10 mouse cellular contexts compared by ENCODE assay signal in genomic region chr5:149067501-149067961, GRCm38 (mm10).
A peak's percentile ranks its signal among the peaks of the same experiment; 100 is the strongest.
DNase-seq lines count a peak whose midpoint lies in the region; ATAC-seq and TF ChIP-seq lines count a peak whose summit lies in the region.
"Had no signal": no experiment of that assay in that cellular context is flagged by ENCODE, and none has a peak within 500 bp of the region (broad histone marks: within the 10 kb centered on the region; RNA-seq: fewer than 3 reads in every experiment).

No protein-coding gene starts in this region.

- no peak for TF ChIP-seq POLR2A in testis, adult 2 months (IDR thresholded peaks at IDR 0.05; ENCODE audit: control insufficient read depth, low read depth, low read length)

- peak; percentile 25 for ATAC-seq in activated CD4-positive, CD25-positive, alpha-beta regulatory T cell, adult 4 months
- ATAC-seq in liver, embryonic 13.5 days (ENCODE audit: low read depth) = peak; percentile 73
- ATAC-seq: forebrain, embryonic 14.5 days; lung, postnatal 0 days had no signal

- peak overlapping the region; percentile 73 for H3K4me2 ChIP-seq in liver, embryonic 13.5 days

- WGBS in liver, embryonic 13.5 days (ENCODE audit: insufficient replicate concordance) = 36% methylated on average over 8 of the region's 8 CpGs

- H3K9ac ChIP-seq in liver, embryonic 13.5 days = peak overlapping the region; percentile 49

- no peaks in the 10 kb centered on the region for H3K27me3 ChIP-seq in testis, adult 2 months (ENCODE audit: control insufficient read depth, insufficient read depth, low read length)
- H3K27me3 ChIP-seq in liver, embryonic 13.5 days = peaks cover 4% of the 10 kb centered on the region; the same call in 1 of the 2 replicates

- no peaks in the 10 kb centered on the region for H3K9me3 ChIP-seq in liver, embryonic 13.5 days (replicated peaks)

- peaks cover 14% of the 10 kb centered on the region for H3K4me1 ChIP-seq in testis, adult 2 months (ENCODE audit: control insufficient read depth, insufficient read depth, low read length)
- H3K4me1 ChIP-seq in liver, embryonic 13.5 days (replicated peaks) = peaks cover 14% of the 10 kb centered on the region

- peak overlapping the region; percentile 41 for H3K4me3 ChIP-seq in testis, adult 2 months (ENCODE audit: control insufficient read depth, low read depth, low read length)
- H3K4me3 ChIP-seq in liver, embryonic 13.5 days (replicated peaks) = peak overlapping the region; percentile 47

- TF ChIP-seq CTCF in testis, adult 2 months (IDR thresholded peaks at IDR 0.05; ENCODE audit: control insufficient read depth, insufficient read depth, insufficient replicate concordance, low read depth, low read length) = no peak

- H3K27ac ChIP-seq in testis, adult 2 months (ENCODE audit: control insufficient read depth, insufficient read depth, low read depth, low read length) = no peak overlapping the region
- H3K27ac ChIP-seq in liver, embryonic 13.5 days = no peak overlapping the region

- DNase-seq in testis, postnatal 14 days (ENCODE audit: low spot score) = no peak
- no peak for DNase-seq in liver, embryonic 13.5 days
- no peak for DNase-seq in cerebellum, adult 8-10 months
- no peak for DNase-seq in gastrocnemius, postnatal 4 days (ENCODE audit: low spot score in 2 of 2)
- DNase-seq in layer of hippocampus, postnatal 10 days (ENCODE audit: low spot score in 2 of 2) = no peak
- DNase-seq: kidney, adult 9 months had no signal

- H3K36me3 ChIP-seq in testis, adult 2 months (ENCODE audit: control insufficient read depth, insufficient read depth, low read length) = no peaks in the 10 kb centered on the region
- no peaks in the 10 kb centered on the region for H3K36me3 ChIP-seq in liver, embryonic 13.5 days
